Mouse (Mus musculus): ENCODE results near the gene Chmp3.

DNA sequence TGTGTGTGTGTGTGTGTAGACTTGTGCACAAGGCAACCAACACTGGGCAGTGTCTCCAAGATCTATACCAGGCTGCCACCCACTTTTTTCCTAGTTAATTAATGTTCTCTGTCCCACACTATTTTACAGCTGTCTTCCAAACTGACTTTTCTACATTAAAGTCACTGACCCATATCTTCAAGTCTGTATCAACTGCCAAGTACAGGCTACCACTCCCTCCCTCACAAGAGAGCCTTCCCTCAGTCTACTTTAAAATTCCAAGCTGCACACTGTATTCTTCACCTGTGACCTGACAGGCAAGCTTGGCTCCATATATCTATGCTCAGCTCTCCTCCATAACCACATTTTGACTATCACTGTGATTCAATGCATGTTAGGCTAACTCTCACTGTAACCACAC, 69.6 kb downstream of the Chmp3 start:
- TF ChIP-seq CTCF (IDR thresholded peaks at IDR 0.05; ENCODE audit: borderline replicate concordance, insufficient read depth, low read length) (no peak), POLR2A (IDR thresholded peaks at IDR 0.05; ENCODE audit: low read depth, low read length) (no peak)

All from embryonic fibroblast, embryonic 13.5 days (primary cell).